Mouse (Mus musculus) layer of hippocampus, postnatal 10 days (tissue): ENCODE results near the gene Alpk3. TPM values are rescaled to one million over a fixed set of nuclear protein-coding genes. Genes with fewer than 3 reads are reported as not detected.
"Not testable (repeated sequence)": the region's sequence is repeated elsewhere in the genome, so short reads cannot be mapped to it uniquely, and the experiment has no call there.

ENCODE experiments used
- DNase-seq, 2 experiments: peaks; one replicate each; pipeline ENCODE4 v3.0.0; 2021; ENCODE audit warnings: low spot score in 2 of 2
- total RNA-seq, 2 experiments: library from RNA; stranded (reverse); gene quantifications; 2 replicates each; pipeline ENCODE4 v1.2.3; 2021

The Alpk3 gene
- total RNA-seq, 2 experiments from 2014 or later: 1.0 to 1.2 TPM

- DNase-seq: no peak
These were observed 68.1 kb downstream of the Alpk3 start for GRCm38 (mm10) chr7:81125215-81126175.

- no peak for DNase-seq
These were observed 74.5 kb downstream of the Alpk3 start for GRCm38 (mm10) chr7:81131864-81132263.

- DNase-seq: no peak
These were observed 75.5 kb downstream of the Alpk3 start for GRCm38 (mm10) chr7:81132851-81133279.

GRCm38 (mm10) chr7:81133416-81133815 is 76.0 kb downstream of the Alpk3 start:
- no peak for DNase-seq

GRCm38 (mm10) chr7:81133941-81134340 is 76.5 kb downstream of the Alpk3 start:
- no peak for DNase-seq

GRCm38 (mm10) chr7:81134614-81135067 is 77.2 kb downstream of the Alpk3 start:
- DNase-seq: peak; percentile 29 to 42

- DNase-seq: no peak
These were observed 79.9 kb downstream of the Alpk3 start for GRCm38 (mm10) chr7:81137292-81137691.

GRCm38 (mm10) chr7:81139100-81139499 is 81.7 kb downstream of the Alpk3 start:
- DNase-seq: no peak

- DNase-seq: no peak
These were observed 82.4 kb downstream of the Alpk3 start for GRCm38 (mm10) chr7:81139671-81140404.

- no peak for DNase-seq
These were observed 84.1 kb downstream of the Alpk3 start for GRCm38 (mm10) chr7:81141541-81141940.

GRCm38 (mm10) chr7:81143056-81143455 is 85.7 kb downstream of the Alpk3 start:
- DNase-seq: not testable (repeated sequence)

- no peak for DNase-seq
These were observed 92.4 kb downstream of the Alpk3 start for GRCm38 (mm10) chr7:81149759-81150158.

- DNase-seq: no peak
These were observed 93.8 kb downstream of the Alpk3 start for GRCm38 (mm10) chr7:81151216-81151615.

GRCm38 (mm10) chr7:81152306-81152705 is 94.9 kb downstream of the Alpk3 start:
- no peak for DNase-seq

GRCm38 (mm10) chr7:81152826-81153225 is 95.4 kb downstream of the Alpk3 start:
- DNase-seq: no peak

GRCm38 (mm10) chr7:81153327-81153726 is 95.9 kb downstream of the Alpk3 start:
- no peak for DNase-seq

GRCm38 (mm10) chr7:81154244-81154643 is 96.8 kb downstream of the Alpk3 start:
- DNase-seq: not testable (repeated sequence)

GRCm38 (mm10) chr7:81154960-81155359 is 97.6 kb downstream of the Alpk3 start:
- peak; percentile 48 to 64 for DNase-seq
